Mouse (Mus musculus) right cerebral cortex, postnatal 25 days (tissue): ENCODE data around the gene Fndc9.

Experiments used
- DNase-seq: peaks from one replicate; pipeline ENCODE4 v3.0.0; 2022

The Fndc9 gene

DNA sequence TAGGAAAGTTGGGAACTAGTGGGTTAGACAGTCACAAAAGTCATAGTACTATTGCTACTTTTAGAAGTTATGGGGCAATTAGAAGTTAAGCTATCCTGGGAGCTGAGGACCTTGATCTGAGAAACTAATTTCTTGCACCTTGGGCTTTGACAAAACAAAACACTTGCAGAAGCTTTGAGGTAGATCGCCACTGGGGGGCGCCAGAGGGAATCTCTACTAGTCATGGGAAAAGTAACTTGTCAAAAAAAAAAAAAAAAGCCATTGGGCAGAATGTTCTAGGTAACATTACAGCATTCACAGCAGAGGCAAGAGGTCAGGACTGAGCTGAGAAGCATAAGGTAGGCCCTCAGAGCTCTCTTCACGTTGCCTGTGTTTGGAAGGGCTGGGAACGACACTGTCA is 1.6 kb downstream of the Fndc9 start:
- peak; percentile 59 for DNase-seq

DNA sequence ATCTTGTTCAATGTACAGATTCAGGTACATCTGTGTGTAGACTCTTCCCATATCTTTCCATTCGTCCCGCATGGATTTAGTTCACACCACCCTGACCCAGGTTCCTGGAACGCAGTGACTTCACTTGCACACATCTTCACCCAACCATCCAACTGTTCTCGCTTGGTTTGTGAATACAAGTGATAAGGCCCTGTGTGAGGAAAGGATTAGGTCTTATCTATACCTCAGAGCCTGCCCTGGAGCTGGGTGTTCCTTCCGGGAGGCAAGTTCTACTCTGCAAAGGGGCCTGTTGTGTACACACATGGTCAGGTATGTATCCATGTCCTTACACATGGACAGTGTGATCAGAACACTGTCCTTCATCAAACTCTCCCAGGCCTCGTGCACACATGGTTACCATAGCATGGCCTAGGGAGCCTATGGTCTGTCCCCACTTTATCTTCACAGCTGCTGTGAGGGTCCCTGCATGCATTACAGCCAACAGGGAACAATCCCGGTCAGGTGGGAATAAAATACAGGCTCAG is 5.9 kb downstream of the Fndc9 start:
- no peak for DNase-seq

DNA sequence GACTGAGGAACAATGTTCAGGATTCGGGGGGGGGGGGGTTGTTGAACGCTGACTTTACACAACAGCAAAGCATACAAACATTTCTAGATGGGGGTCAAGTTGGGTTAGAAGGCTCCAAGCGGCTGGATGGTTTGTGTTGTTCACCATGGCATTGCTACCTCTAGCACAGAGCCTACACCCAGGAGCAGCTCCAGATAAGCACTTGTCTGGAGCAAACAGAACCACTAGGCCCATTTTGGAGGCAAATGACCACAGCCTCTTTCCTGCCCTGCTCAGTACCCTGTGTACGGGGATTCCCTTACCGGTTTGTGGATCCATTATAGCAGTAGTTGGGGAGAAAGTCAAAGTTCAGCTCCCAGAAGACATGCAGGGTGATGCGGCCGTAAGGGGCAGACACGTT is 6.7 kb downstream of the Fndc9 start:
- no peak for DNase-seq

DNA sequence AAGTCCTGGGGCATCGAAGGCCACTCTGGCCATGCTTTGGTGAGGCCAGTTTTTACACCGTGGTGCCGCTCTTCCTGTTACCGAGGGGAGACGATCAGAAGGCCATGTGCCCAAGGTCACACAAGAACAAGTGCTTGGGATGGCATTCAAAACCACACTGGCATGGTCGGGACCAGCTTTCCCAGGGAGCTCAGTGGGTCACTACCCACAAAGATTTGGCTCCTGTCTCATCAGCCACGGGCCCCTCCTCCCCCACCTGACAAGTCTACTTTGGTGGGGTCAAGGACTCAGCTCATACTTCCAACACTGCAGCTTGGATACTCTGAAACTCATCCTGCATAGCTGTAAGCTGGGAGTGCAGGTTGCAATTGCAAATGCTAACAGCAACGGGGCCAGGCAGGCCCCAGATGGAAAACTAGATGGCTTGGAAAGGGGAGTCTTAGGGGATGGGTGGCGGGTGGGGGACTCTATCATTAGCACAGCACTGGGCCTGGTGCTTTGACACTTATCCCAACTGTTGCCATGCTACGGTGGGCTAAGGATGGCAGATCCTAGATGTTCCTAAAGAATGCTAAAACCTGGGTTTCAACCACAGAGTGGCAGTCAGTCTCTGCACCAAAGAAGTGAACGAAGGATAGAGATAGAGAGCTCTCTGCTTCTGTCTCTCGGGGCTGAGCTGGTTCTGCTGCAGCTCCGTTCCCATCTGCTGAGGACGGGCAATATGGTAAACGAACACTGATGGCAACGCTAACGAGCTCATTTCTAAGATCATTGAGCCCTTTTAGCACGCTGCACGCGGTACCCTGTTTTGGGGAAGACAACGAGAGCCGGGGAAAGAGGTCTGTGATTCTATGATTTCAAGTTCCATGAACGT is 9.6 kb downstream of the Fndc9 start:
- DNase-seq, result no peak

DNA sequence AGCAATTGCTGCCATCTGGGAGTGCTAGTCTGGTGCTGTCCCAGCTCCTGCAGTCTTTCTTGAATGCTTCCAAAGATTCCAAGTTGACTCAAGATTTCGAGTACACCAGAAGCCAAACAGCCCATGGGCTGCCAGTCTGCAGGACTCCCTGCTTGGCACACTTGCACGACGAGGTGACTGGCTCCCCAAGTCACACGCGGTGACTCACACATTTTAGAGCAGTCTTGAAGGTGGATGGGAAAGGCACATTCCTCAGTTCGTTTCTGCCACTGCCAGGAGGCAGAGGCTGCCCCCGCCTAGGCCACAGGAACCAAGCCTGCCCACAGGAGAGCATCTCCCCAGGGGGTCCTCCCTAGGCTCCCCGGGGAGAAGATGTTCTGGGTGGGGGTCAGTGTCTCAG is 10.6 kb downstream of the Fndc9 start:
- peak; percentile 57 for DNase-seq

DNA sequence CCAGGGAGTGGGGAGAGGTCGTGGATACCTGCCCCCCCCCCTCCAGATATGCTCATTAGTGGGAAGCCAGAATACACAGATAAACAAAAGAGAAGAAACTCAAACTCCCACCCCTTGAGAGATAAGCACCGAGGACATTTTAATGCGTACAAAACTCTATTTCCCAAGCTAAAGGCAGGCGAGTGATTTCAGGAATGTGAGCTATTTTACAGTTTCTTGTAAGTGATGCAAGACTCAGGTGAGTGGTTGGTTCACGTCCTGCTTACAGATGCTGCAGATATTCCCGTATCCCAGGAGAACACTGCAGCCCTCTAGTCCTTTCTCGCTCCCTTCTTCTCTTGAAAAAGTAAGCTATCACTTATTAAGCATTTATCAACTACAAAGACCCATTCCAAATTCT is 11.1 kb downstream of the Fndc9 start:
- DNase-seq, result no peak

DNA sequence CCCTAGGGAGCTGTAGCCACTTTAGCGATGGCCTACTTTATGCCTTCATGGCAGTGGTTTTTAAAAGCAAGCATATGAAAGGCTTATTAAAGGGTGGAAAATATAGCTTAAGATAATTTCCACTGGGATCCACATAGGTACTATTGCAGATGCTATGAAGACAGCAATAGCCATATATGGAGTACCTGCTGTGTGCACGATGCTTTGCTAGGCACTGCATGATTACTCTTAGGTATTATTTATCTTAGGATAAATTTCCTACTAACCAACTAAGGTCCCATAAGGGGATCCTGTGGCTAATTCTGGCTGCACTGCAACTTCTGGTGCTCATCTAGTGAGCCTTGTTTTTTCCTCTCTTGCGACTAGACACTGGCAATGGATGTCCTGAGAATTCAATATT is 13.0 kb downstream of the Fndc9 start:
- DNase-seq, result no peak

DNA sequence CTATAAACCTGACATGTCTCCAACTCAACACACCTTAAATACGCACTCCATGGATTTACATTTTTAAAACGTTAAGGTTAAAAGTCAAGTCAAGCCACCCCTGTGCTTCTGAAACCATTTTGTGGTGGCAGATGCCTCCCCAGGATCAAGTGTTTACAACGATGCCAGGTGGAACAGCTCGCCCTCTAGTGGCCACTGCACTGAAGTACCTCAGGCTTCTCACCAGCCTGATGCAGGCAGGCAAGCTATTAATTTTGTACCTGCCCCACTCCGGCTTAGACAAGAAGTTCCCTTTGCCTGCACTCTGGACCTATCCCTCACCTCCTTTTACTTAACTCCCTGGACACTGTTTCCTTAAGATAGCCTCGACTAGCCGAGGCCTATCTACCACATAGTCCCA is 16.7 kb downstream of the Fndc9 start:
- peak; percentile 70 for DNase-seq

DNA sequence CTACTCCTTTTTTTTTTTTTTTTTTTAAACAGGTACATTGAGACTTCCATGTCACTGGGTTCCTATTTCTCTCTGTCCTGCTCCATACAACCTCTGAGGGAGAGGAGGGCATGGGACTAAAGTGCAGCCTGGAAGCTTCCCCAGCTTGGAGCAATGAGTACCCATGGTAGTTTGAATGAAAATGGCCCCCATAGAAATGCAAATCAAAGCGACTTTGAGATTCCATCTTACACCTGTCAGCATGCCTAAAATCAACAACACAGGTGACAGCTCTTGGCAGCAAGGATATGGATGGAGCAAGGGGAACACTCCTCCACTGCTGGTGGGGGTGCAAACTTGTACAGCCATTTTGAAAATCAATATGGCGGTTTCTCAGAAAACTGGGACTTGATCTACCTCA is 20.0 kb downstream of the Fndc9 start:
- DNase-seq, result no peak

DNA sequence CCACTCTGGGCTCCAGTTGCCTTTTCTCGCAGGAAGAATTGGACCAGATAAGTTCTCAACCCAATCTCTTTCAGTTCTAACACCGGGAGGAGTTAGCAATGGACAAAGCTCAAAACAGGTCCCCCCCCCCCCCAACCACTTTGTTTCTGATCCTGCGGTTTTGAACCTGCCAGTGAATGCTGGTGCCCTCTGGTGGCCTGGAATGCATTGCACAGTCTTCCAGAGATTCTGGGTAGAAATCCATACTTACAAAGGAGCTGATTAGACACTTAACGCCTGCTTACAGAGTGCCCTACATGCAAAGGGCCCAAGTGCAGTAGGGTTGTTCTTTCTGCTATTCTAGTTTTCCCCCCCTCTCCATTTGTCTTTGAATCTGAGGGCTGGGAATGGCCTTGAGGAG is 22.9 kb downstream of the Fndc9 start:
- no peak for DNase-seq

DNA sequence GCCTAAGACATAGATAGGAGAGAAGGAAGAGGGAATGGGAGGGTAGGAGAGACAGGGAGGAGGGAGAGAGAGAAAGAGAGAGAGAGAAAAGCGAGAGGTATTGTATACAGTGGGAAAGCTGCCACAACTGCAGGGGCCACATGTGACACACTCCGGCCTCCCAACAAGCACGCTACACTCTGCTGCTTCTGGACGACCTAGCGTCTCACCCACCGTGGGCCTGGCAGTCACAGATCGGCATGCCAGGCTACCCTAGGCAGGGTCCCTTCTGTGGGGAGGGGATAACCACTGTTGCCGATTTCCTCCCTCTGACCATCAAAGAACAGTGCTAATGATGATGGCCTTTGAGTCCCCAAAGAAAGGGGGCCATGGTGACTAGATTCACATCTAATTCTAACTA is 23.4 kb downstream of the Fndc9 start:
- no peak for DNase-seq

DNA sequence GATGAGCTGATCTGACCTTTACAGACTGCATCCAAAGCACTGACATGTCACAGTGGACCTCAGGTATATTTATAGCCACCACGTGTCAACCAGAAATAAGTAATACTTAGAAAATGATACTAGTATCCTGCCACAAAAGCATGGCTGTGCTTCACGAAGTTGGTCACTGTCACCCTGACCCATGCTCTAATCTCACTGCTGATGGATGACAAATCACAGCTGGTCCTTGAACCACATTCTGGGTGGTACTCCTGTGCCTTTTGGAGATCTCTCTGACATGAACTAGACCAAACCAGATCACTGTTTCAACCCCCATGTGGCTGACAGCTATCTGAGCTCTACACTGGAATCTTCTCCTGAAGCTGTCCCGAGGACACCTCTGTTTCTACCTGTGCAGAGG is 27.5 kb downstream of the Fndc9 start:
- DNase-seq, result no peak

DNA sequence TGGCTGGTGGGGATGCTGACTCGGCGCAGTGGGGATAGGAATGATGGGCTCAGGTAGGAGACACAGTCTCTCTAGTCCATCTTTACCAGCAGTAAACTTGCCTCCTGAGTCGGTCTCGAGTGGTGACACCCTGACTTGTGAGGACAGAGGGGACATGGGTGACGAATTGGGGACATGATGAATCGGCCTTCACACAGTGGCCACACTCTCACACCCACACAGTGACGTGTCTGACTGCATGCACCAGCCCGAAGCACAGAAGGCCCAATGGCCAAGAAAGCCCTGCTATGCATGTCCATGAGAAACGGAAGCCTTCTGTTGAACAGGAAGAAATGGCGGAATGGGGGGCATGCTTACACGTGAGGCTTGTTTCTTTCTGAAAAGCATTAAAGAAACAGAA is 28.0 kb downstream of the Fndc9 start:
- no peak for DNase-seq

DNA sequence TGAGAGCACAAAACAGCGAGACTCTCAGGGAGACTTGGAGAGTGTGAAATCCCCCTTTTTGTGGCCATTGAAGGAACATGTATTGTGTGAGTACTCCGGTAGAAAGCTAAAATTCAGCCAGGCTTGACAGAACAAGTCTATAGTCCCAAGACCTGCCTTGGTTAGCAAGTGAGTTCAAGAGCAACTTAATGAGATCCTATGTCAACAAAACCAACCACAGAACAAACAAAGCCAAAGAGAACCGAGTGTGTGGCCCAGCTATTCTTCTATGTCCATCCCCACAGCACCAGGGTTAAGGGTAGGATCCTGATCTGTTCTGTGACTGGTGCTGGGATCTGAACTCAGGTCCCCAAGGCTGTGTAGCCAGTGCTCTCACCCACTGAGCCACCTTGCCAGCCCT is 29.3 kb downstream of the Fndc9 start:
- DNase-seq, result no peak

DNA sequence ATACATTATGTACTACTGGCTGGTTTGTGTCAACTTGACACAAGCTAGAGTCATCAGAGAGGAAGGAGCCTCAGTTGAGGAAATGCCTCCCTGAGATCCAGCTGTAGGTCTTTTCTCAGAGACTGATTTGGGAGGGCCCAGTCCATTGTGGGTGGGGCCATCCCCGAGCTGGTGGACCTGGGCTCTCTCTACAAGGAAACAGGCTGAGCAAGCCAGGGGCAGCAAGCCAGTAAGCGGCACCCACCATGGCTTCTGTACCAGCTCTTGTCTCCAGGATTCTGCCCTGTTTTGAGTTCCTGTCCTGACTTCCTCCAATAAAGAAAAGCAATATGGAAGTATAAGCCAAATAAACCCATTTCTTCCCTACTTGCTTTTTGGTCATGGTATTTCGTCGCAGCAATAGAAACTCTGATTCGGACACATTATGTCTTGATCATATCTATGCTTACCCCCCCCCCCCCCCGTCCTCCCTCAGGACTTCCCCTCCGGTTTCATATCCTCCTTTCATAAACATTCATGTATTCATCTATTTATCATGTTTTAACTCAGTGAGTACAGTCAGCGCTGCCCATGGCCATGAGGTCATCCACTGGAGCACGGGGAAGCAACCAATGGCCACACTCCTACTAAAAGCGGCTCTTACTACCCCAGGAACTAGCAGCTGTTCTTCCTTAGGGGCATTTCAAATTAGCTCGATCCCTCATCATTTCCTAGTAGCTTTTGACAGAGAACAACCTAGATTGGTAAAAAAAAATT is 29.9 kb downstream of the Fndc9 start:
- no peak for DNase-seq

DNA sequence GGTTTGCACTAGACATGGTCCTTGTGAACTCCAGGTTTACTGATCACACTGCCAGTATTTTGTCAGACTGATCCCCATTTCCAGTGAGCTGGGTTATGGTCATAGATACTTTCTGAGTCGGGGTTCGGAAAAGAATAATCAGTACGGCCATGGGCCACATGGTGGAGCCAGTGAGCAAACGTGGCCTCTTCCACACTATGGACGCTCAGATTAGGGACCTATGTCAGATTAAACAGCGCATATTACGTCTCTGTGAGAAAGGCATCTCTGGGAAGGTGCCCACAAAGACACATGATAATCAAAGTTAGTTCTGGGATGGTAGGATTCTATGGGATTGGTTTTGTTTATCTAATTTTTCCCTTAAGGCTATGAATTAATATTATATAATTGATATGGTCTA is 33.7 kb downstream of the Fndc9 start:
- DNase-seq, result peak; percentile 57

DNA sequence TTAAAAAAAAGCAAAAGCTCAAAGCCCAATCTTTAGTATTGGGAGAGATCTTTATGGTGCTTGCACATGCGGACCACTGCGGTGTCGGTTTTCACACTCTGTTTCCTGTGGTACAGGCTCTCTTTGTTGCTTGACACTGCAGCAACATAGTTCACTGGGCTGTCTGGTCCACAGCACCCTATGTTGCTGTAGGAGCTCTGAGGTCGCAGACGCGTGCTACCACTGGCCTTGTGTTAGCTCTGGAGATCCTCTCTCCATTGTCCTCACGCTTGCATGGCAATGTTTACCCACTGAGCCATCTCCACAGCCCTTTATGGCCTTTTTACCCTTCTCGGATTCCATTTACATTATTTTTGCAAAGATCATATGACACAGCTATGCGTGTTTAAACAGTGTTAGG is 34.1 kb downstream of the Fndc9 start:
- no peak for DNase-seq

DNA sequence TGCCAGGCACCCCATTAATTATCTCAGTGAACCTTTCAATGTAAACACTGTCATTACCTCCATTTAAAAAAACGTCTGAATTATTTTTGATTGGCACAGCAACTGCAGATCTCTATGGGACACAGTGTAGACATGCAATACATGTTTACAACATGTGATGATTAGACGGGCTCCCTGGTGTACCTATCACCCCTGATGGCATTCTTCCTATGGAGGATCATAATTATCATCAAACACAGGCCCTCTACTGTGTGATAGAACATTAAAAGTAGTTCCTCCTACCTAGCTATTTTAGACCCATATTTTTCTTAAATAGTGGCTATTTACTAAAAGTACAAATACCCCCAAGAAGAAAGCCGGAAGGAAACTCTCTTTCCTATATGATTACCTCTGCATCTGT is 34.6 kb downstream of the Fndc9 start:
- DNase-seq, result no peak

DNA sequence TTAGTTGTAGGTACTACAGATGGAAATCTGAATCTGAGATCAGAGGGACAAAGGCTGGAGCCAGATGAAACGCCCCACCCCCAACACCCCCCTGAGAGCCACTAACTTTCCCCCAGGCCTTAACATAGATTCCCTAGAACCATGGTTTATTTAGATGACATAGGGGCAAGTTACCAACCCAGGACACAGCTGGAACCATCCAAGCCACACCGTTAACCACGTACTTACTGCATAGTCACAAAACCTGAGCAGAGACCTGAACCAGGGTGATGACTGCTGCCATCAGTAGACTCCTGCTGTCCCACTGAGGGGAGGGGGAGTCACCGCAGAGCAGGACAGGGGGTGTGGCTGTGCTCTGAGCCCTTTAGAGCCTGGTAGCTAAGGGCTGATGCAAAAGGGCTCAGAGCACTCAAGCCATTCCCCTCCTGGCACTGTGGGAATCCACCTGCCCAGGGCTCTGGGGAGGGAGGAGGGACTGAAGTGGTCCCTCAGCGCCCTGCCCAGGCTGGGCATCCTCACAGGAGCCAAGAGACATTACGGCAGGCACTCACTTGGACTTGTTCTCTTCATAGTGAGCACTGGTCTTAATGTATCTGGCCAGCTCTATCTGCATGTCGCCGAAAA is 36.8 kb downstream of the Fndc9 start:
- DNase-seq, result no peak

DNA sequence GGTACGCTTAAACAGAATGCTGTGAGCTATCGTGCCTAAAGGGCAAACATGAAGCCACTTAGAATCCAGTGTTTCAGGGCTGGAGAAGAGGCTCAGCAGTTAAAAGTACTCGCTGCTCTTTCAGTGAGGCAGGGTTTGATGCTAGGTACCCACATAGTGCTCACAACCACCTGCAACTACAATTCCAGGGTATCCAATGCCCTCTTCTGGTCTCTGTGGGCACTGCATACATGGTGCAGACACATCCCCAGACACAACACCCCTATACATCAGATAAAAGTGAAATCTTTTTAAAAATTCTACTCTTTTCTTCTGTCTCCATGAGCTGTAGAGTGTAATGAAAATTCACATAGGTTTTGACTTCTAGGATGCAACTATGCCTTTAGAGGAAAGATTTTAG is 38.6 kb downstream of the Fndc9 start:
- no peak for DNase-seq

DNA sequence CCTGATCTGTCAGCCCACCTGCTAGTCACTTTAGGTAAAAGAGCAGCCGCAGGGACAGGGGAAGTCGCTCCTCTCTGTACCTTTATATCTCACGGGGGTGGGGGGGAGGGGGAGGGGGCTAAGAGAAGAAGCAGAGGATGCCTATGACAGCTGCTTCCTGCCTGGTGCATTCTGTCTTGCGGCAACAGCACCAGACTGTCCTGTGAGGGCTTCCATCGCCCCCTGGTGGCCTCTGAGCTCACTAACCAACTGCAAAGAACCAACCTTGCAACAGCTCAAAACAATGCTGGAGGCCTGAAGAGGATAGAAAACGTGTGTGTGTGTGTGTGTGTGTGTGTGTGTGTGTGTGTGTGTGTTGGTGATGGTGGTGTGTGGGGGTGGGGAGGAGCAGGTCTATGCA is 40.0 kb downstream of the Fndc9 start:
- peak; percentile 68 for DNase-seq

DNA sequence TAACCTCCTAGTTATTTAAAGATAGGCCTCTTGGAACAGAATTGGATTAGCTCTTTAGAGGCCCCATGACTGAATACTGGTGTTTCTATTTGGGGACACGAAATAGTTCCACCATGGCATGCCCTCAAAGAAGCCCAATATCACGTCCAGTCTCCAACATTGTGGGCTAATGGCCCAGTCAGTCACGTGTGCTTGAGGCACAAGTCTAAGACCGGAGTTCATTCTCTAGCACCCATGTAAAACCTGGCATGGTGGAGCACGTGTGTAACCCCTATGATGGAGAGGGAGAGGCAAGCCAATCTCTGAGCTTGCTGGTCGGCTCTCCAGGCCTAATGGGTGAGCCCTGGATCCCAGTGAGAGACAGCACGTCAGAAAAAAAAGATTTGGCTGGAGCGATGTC is 40.8 kb downstream of the Fndc9 start:
- DNase-seq, result no peak

DNA sequence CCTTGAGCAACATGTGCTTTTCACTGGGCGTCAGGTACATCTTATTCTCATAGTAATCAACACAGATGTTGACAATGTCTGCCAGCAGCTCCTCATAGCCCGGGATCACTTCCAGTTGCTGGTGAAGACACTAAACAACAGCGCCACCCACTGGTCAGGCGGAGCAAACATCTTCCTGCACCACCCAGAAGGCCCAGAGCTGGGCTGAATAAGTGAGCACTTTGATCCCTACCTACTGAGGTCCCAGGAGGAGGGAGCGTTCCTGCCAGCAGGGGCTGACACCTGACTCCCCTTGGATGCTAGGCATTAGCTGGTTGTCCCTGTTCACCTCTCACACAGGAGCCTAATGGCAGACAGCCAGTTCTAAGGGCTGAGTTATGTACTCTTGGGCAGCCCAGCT is 41.4 kb downstream of the Fndc9 start:
- no peak for DNase-seq

DNA sequence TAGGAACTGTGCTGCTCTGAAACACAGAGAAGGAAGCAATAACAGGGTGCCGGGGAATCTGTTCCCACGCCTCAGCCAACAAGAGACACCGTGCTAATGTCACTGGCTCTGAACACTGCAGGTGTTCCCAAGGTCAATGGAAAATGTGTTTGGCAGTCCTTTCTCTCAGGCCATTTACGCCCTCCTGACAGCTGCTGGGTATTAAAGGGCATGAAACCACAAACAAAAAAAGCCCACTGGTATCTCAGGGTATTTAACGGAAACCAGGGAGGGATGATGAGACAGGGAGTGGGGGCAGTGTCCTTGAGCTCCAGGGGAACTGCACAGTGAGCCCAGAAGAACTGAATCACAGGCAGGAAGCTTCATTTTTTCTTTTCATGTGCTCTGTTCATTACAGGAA is 42.8 kb downstream of the Fndc9 start:
- no peak for DNase-seq
